In the genomic region with DNA sequence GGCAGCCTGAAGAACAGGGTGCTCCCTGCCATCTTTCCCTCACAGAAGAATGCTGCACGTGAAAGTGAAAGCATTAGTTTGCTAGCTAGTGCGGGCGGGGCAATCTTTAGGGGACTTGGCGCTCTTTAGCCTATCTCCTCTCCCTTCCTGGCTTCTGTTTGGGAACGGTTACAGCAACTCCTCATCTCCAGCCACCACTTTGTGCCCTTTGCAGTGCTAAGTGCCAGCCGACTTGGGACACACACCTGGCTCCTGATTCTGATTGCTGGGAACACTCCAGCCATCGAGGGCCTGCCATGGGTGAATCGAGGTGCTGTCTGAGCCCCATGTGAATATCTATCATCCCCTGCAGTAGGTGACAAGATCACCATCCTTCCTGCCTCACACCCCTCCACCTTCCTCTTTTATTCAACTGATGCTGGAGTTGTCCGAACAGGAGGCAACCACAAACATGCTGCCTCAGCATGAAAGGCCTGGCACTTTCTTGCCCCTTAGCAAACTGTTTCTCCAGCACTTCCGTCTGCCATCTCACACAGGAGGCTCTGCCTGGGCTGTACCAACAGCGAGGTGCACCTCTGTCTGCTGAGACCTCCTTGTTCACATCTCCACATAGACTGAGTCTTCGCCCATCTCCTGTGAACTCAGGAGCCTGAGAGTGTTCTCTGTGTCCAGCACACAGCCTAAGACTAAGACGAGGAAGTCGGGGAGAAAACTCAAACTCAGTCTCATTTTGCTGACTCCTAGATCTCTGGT, we compare ENCODE assay signal across 9 mouse cellular contexts.
A peak's percentile ranks its signal among the peaks of the same experiment; 100 is the strongest.
DNase-seq lines count a peak whose midpoint lies in the region; ATAC-seq and TF ChIP-seq lines count a peak whose summit lies in the region.
"Had no signal": no experiment of that assay in that cellular context is flagged by ENCODE, and none has a peak within 500 bp of the region (broad histone marks: within the 10 kb centered on the region; RNA-seq: fewer than 3 reads in every experiment).

No protein-coding gene starts in this region.

- no peak for TF ChIP-seq CTCF in heart, postnatal 0 days (IDR thresholded peaks at IDR 0.05; ENCODE audit: low read depth)

- 0 out of 2 replicates have a peak, but pooled peaks cover under 1% of the 10 kb centered on the region for H3K9me3 ChIP-seq in kidney, embryonic 16.5 days (ENCODE audit: low read length)
- no peaks in the 10 kb centered on the region for H3K9me3 ChIP-seq in heart, postnatal 0 days (replicated peaks; ENCODE audit: control insufficient read depth, low read length)
- H3K9me3 ChIP-seq in forebrain, embryonic 16.5 days (ENCODE audit: control insufficient read depth, low read length): peaks cover 3% of the 10 kb centered on the region; the same call in 1 of the 2 replicates
- no peaks in the 10 kb centered on the region for H3K9me3 ChIP-seq in neural tube, embryonic 15.5 days (replicated peaks)
- H3K9me3 ChIP-seq: hindbrain, embryonic 15.5 days had no signal

- H3K4me1 ChIP-seq in kidney, embryonic 16.5 days (ENCODE audit: insufficient read depth, low read length): no peaks in the 10 kb centered on the region
- H3K4me1 ChIP-seq in heart, postnatal 0 days (ENCODE audit: control insufficient read depth, insufficient read depth): peaks cover 5% of the 10 kb centered on the region; the same call in 1 of the 2 replicates
- H3K4me1 ChIP-seq in forebrain, embryonic 16.5 days (replicated peaks; ENCODE audit: control insufficient read depth, insufficient read depth, low read length): no peaks in the 10 kb centered on the region
- no peaks in the 10 kb centered on the region for H3K4me1 ChIP-seq in neural tube, embryonic 15.5 days
- H3K4me1 ChIP-seq: hindbrain, embryonic 15.5 days had no signal

- no peaks in the 10 kb centered on the region for H3K36me3 ChIP-seq in kidney, embryonic 16.5 days (ENCODE audit: insufficient read depth, low read length)
- H3K36me3 ChIP-seq in heart, postnatal 0 days (replicated peaks; ENCODE audit: control insufficient read depth, insufficient read depth, low read length): no peaks in the 10 kb centered on the region
- no peaks in the 10 kb centered on the region for H3K36me3 ChIP-seq in forebrain, embryonic 16.5 days (ENCODE audit: control insufficient read depth, insufficient read depth)
- H3K36me3 ChIP-seq in neural tube, embryonic 15.5 days: no peaks in the 10 kb centered on the region
- H3K36me3 ChIP-seq: hindbrain, embryonic 15.5 days had no signal

- H3K27ac ChIP-seq in kidney, embryonic 16.5 days (ENCODE audit: low read length): no peak overlapping the region
- no peak overlapping the region; the same call in 1 of the 2 replicates for H3K27ac ChIP-seq in heart, postnatal 0 days (ENCODE audit: low read depth)
- no peak overlapping the region for H3K27ac ChIP-seq in forebrain, embryonic 16.5 days (ENCODE audit: low read length)
- no peak overlapping the region for H3K27ac ChIP-seq in neural tube, embryonic 15.5 days (replicated peaks)
- H3K27ac ChIP-seq: hindbrain, embryonic 15.5 days had no signal

- H3K9ac ChIP-seq in kidney, embryonic 16.5 days (replicated peaks; ENCODE audit: low read length): no peak overlapping the region
- no peak overlapping the region for H3K9ac ChIP-seq in heart, postnatal 0 days (replicated peaks; ENCODE audit: low read depth, low read length)
- no peak overlapping the region for H3K9ac ChIP-seq in forebrain, embryonic 16.5 days (replicated peaks; ENCODE audit: low read depth, low read length)
- H3K9ac ChIP-seq in neural tube, embryonic 15.5 days (replicated peaks): no peak overlapping the region
- H3K9ac ChIP-seq: hindbrain, embryonic 15.5 days had no signal

- no peak for TF ChIP-seq EP300 in heart, postnatal 0 days (IDR thresholded peaks at IDR 0.05; ENCODE audit: low read depth)

- ATAC-seq in kidney, embryonic 16.5 days (ENCODE audit: low FRiP score, low TSS enrichment): no peak
- peak; percentile 17; the same call in 1 of the 2 replicates for ATAC-seq in heart, postnatal 0 days (ENCODE audit: insufficient read depth, low read depth)
- ATAC-seq in forebrain, embryonic 16.5 days: no peak
- no peak for ATAC-seq in neural tube, embryonic 15.5 days (ENCODE audit: low FRiP score)

- no peak overlapping the region for H3K4me3 ChIP-seq in kidney, embryonic 16.5 days (ENCODE audit: low read length)
- H3K4me3 ChIP-seq in heart, postnatal 0 days (ENCODE audit: low read depth, low read length): peak overlapping the region; percentile 25
- H3K4me3 ChIP-seq in forebrain, embryonic 16.5 days (replicated peaks; ENCODE audit: low read length): no peak overlapping the region
- no peak overlapping the region for H3K4me3 ChIP-seq in neural tube, embryonic 15.5 days (replicated peaks)
- H3K4me3 ChIP-seq: hindbrain, embryonic 15.5 days had no signal

- DNase-seq in kidney, adult 8-10 months: peak; percentile 12 to 30
- DNase-seq in heart, postnatal 0 days (ENCODE audit: low spot score): peak; percentile 50
- DNase-seq in lung, postnatal 14 days: peak; percentile 46
- peak; percentile 64 for DNase-seq in thymus, postnatal 14 days
- DNase-seq in gastrocnemius, postnatal 4 days (ENCODE audit: low spot score in 2 of 2): no peak

- H3K4me2 ChIP-seq in kidney, embryonic 16.5 days (replicated peaks; ENCODE audit: low read depth, low read length): no peak overlapping the region
- peak overlapping the region; percentile 47 for H3K4me2 ChIP-seq in heart, postnatal 0 days (ENCODE audit: low read depth, low read length)
- H3K4me2 ChIP-seq in forebrain, embryonic 16.5 days (ENCODE audit: low read length): no peak overlapping the region
- no peak overlapping the region for H3K4me2 ChIP-seq in neural tube, embryonic 15.5 days
- H3K4me2 ChIP-seq: hindbrain, embryonic 15.5 days had no signal

- 76% methylated on average over 14 of the region's 14 CpGs for WGBS in kidney, embryonic 16.5 days
- WGBS in heart, postnatal 0 days: 50% methylated on average over 14 of the region's 14 CpGs
- 77% methylated on average over 14 of the region's 14 CpGs for WGBS in forebrain, embryonic 16.5 days
- 81% methylated on average over 14 of the region's 14 CpGs for WGBS in neural tube, embryonic 15.5 days

- H3K27me3 ChIP-seq in kidney, embryonic 16.5 days (ENCODE audit: insufficient read depth, low read length): no peaks in the 10 kb centered on the region
- 0 out of 2 replicates have a peak, but pooled peaks cover 3% of the 10 kb centered on the region for H3K27me3 ChIP-seq in heart, postnatal 0 days (ENCODE audit: control insufficient read depth, insufficient read depth, low read length)
- H3K27me3 ChIP-seq in forebrain, embryonic 16.5 days (replicated peaks; ENCODE audit: control insufficient read depth, insufficient read depth, low read length): no peaks in the 10 kb centered on the region
- no peaks in the 10 kb centered on the region for H3K27me3 ChIP-seq in neural tube, embryonic 15.5 days (replicated peaks)
- H3K27me3 ChIP-seq: hindbrain, embryonic 15.5 days had no signal

Comparison
In these comparisons a context has a peak if more than half of its experiments do, and no peak if none do; other contexts are left out.
1. DNase-seq: peak in kidney, adult 8-10 months (2 of 2), heart, postnatal 0 days (single experiment), lung, postnatal 14 days (single experiment) and thymus, postnatal 14 days (single experiment); none in gastrocnemius, postnatal 4 days (0 of 2).